Mouse (Mus musculus): ENCODE measurements at regions not wholly inside any gene's neighbourhood (a gene's known extent, or its start where the extent isn't known, plus 50 kb on each side); places are given as distances from the start of the nearest gene placed in this dataset.

GRCm38 (mm10) chr1:83569991-83570390 lies 162.0 kb upstream of the Sphkap start:
- 80% methylated on average over 5 of the region's 5 CpGs for WGBS
- DNase-seq (ENCODE audit: low read depth, low spot score) = no peak

- DNase-seq (ENCODE audit: low read depth, low spot score) = no peak
- 84% methylated on average over 1 of the region's 1 CpGs for WGBS
Measured at GRCm38 (mm10) chr1:83568746-83569145, 160.7 kb upstream of the Sphkap start.

GRCm38 (mm10) chr1:83551617-83552016 lies 143.6 kb upstream of the Sphkap start:
- DNase-seq (ENCODE audit: low read depth, low spot score) = no peak

GRCm38 (mm10) chr1:83535461-83535860 lies 127.5 kb upstream of the Sphkap start:
- DNase-seq (ENCODE audit: low read depth, low spot score) = no peak

GRCm38 (mm10) chr1:83527803-83528202 lies 119.8 kb upstream of the Sphkap start:
- 36% methylated on average over 1 of the region's 1 CpGs for WGBS
- DNase-seq (ENCODE audit: low read depth, low spot score) = no peak

GRCm38 (mm10) chr1:83509356-83509755 lies 101.4 kb upstream of the Sphkap start:
- no peak for DNase-seq (ENCODE audit: low read depth, low spot score)
- 74% methylated on average over 5 of the region's 5 CpGs for WGBS

- DNase-seq (ENCODE audit: low read depth, low spot score) = no peak
- 60% methylated on average over 2 of the region's 2 CpGs for WGBS
Measured at GRCm38 (mm10) chr1:83505386-83505785, 97.4 kb upstream of the Sphkap start.

GRCm38 (mm10) chr1:83496888-83497287 lies 88.9 kb upstream of the Sphkap start:
- WGBS = 77% methylated on average over 2 of the region's 2 CpGs
- DNase-seq (ENCODE audit: low read depth, low spot score) = no peak

GRCm38 (mm10) chr1:83496380-83496779 lies 88.4 kb upstream of the Sphkap start:
- WGBS = 47% methylated on average over 2 of the region's 2 CpGs
- DNase-seq (ENCODE audit: low read depth, low spot score) = no peak

- no peak for DNase-seq (ENCODE audit: low read depth, low spot score)
- WGBS = 60% methylated on average over 4 of the region's 4 CpGs
Measured at GRCm38 (mm10) chr1:83495022-83495421, 87.0 kb upstream of the Sphkap start.

- 55% methylated on average over 2 of the region's 2 CpGs for WGBS
- DNase-seq (ENCODE audit: low read depth, low spot score) = no peak
Measured at GRCm38 (mm10) chr1:83479111-83479510, 71.1 kb upstream of the Sphkap start.
